Mouse (Mus musculus) thymus, adult 2 months (tissue): ENCODE measurements around the gene Lamb3. TPM values are rescaled to one million over a fixed set of nuclear protein-coding genes. Genes with fewer than 3 reads are reported as not detected.

Experiments used
- DNase-seq: peaks from one replicate; pipeline ENCODE4 v3.0.0; 2021
- H3K27ac ChIP-seq: fragments of 200-500 bp; 2 replicates; pipeline ENCODE4 v1.5.1; 2012; ENCODE audit warnings: low read length, control low read depth; ENCODE audit not compliant: control insufficient read depth, insufficient read depth
- H3K27me3 ChIP-seq: fragments of 200-500 bp; 2 replicates; pipeline ENCODE4 v1.6.1; 2012; ENCODE audit warnings: mild to moderate bottlenecking, low read length, moderate library complexity, mixed read lengths; ENCODE audit not compliant: control insufficient read depth, insufficient read depth
- H3K36me3 ChIP-seq: fragments of 200-500 bp; 2 replicates; pipeline ENCODE4 v1.6.1; 2012; ENCODE audit warnings: mild to moderate bottlenecking, low read length, moderate library complexity; ENCODE audit not compliant: control insufficient read depth, insufficient read depth
- H3K4me1 ChIP-seq: fragments of 200-500 bp; replicated peaks from 2 replicates; pipeline ENCODE4 v1.6.1; 2012; ENCODE audit warnings: low read length; ENCODE audit not compliant: control insufficient read depth, insufficient read depth
- H3K4me3 ChIP-seq: fragments of 200-500 bp; 2 replicates; pipeline ENCODE4 v1.5.1; 2012; ENCODE audit warnings: mild to moderate bottlenecking, low read length, control low read depth, moderate library complexity; ENCODE audit not compliant: control insufficient read depth, insufficient read depth
- CTCF ChIP-seq: fragments of 200-500 bp; IDR thresholded peaks from 2 replicates; pipeline ENCODE4 v1.5.1; 2012; ENCODE audit warnings: mild to moderate bottlenecking, control low read depth, low read length, moderate library complexity, borderline replicate concordance; ENCODE audit not compliant: control insufficient read depth, poor library complexity, insufficient read depth; ENCODE audit errors: extremely low read depth
- POLR2A ChIP-seq: fragments of 200-500 bp; IDR thresholded peaks from 2 replicates; pipeline ENCODE4 v1.6.1; 2012; ENCODE audit warnings: mild to moderate bottlenecking, low read length, control low read depth, moderate library complexity; ENCODE audit not compliant: control insufficient read depth, poor library complexity, insufficient read depth; ENCODE audit errors: extremely low read depth
- WGBS: fragments of 180-500 bp; shearing (Covaris S2); methylation state at CpG from one replicate; pipeline ENCODE4 v1.1.7; 2018; 5-methylcytosine and 5-hydroxymethylcytosine counted together
- polyA plus RNA-seq: library from polyadenylated mRNA; depleted of rRNA; stranded (reverse); fragments of >200 nt; gene quantifications from 2 replicates; pipeline ENCODE4 v1.2.3, GENCODE M21; 2012; rRNA removed

Lamb3 gene
- polyA plus RNA-seq, 1 experiment, result 27.8 TPM

DNA sequence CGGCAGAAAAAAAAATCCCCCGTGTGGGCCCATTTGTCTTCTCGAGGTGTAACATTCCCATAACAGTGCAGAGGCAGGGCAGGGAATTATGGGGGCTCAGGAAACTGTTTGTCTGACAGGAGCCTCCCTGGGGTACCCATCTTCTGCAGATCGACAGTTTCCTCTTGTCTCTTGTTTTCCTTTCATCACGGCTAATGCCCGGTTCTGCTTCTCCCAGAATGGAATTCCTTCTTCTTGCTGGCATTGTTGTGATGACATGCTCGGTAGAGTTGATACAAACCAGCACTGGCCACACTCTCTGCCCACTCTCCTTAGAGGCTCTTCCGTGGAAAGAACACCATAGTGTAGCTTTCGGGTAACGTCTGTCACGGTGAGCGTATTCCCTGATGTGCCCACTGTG is 182.5 kb downstream of the Lamb3 start:
- Histone ChIP-seq H3K4me1 (peaks cover 3% of the 10 kb centered on the region; the same call in 1 of the 2 replicates), H3K4me3 (no peak overlapping the region)

DNA sequence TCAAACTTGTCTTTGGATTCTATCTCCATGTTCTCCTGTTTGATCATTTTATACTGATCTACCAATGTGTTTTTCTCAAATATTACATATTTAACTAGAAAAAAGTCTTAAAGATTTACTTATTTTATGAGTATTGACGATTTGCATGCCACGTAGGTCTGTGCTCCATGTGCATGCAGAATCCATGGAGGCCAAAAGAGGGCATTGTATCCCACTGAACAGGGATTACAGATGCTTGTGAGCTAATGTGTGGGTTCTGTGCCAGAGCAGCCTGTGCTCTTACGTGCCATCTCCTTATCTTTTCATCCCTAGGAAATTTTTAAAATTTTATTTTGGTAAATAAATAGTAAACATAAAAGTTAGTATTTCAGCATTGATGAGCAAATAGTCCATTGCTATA is 184.8 kb downstream of the Lamb3 start:
- 95% methylated on average over 3 of the region's 3 CpGs for WGBS
- TF ChIP-seq CTCF (no peak), POLR2A (no peak)
- Histone ChIP-seq H3K4me1 (peaks cover 3% of the 10 kb centered on the region; the same call in 1 of the 2 replicates), H3K4me3 (no peak overlapping the region), H3K27me3 (no peaks in the 10 kb centered on the region), H3K27ac (no peak overlapping the region), H3K36me3 (no peaks in the 10 kb centered on the region)
- no peak for DNase-seq

More for the DNA sequence above, 182.5 kb downstream of the Lamb3 start:
- no peaks in the 10 kb centered on the region for H3K36me3 ChIP-seq
- WGBS, result 88% methylated on average over 12 of the region's 12 CpGs
- DNase-seq, result no peak
- no peak for TF ChIP-seq CTCF
- TF ChIP-seq POLR2A, result no peak
- no peaks in the 10 kb centered on the region for H3K27me3 ChIP-seq
- H3K27ac ChIP-seq, result no peak overlapping the region

Other genes with a start within 250 kb of the Lamb3 start
- gene Syt14, start 171.9 kb upstream of the Lamb3 start, polyA plus RNA-seq, result 0.78 and 0.97 TPM in 2 replicates
- gene Diexf, start 77.4 kb upstream of the Lamb3 start, polyA plus RNA-seq, result 67.4 and 76.9 TPM in 2 replicates
- 18.6 and 26.5 TPM in 2 replicates for gene Irf6, start 54.6 kb upstream of the Lamb3 start, polyA plus RNA-seq
- 6.8 and 7.2 TPM in 2 replicates for gene A130010J15Rik, start 39.7 kb upstream of the Lamb3 start, polyA plus RNA-seq
- gene Traf3ip3, start 6.0 kb upstream of the Lamb3 start, polyA plus RNA-seq, result 128 and 142 TPM in 2 replicates
- gene Hsd11b1, start 56.4 kb downstream of the Lamb3 start, polyA plus RNA-seq, result 43.1 and 59.6 TPM in 2 replicates
- 51.0 and 61.6 TPM in 2 replicates for gene G0s2, start 65.5 kb downstream of the Lamb3 start, polyA plus RNA-seq
- 2.9 and 3.4 TPM in 2 replicates for gene Camk1g, start 162.6 kb downstream of the Lamb3 start, polyA plus RNA-seq